Mouse (Mus musculus) lung, postnatal 0 days (tissue): Measurements from ENCODE around the gene Topbp1. TPM values are rescaled to one million over a fixed set of nuclear protein-coding genes. Genes with fewer than 3 reads are reported as not detected.
A peak's percentile ranks its signal among the peaks of the same experiment; 100 is the strongest.

ENCODE experiments used
- ATAC-seq: fragments of 200-750 bp; cut with Nextera tagmentation; 2 replicates; pipeline ENCODE4 v1.8.0; 2017; ENCODE audit warnings: moderate library complexity
- DNase-seq: peaks from one replicate; pipeline ENCODE4 v3.0.0-alpha.2; 2016; ENCODE audit warnings: low spot score
- H3K27ac ChIP-seq: fragments of 300-500 bp; sonication (generic); 2 replicates; pipeline ENCODE4 v1.5.1; 2014; ENCODE audit warnings: antibody characterized with exemption, mild to moderate bottlenecking, low read length, mixed read lengths
- H3K27me3 ChIP-seq: fragments of 300-500 bp; sonication (generic); replicated peaks from 2 replicates; pipeline ENCODE4 v1.6.1; 2014; ENCODE audit warnings: low read length, mixed read lengths; ENCODE audit not compliant: insufficient read depth
- H3K36me3 ChIP-seq: fragments of 300-500 bp; sonication (generic); 2 replicates; pipeline ENCODE4 v1.6.1; 2014; ENCODE audit warnings: low read length, mixed read lengths; ENCODE audit not compliant: insufficient read depth
- H3K4me1 ChIP-seq: fragments of 300-500 bp; sonication (generic); 2 replicates; pipeline ENCODE4 v1.6.1; 2014; ENCODE audit warnings: antibody characterized with exemption, low read depth, low read length, mixed read lengths; ENCODE audit not compliant: insufficient read depth
- H3K4me2 ChIP-seq: fragments of 300-500 bp; sonication (generic); replicated peaks from 2 replicates; pipeline ENCODE4 v1.6.1; 2014; ENCODE audit warnings: low read depth, mild to moderate bottlenecking, low read length, moderate library complexity, mixed read lengths
- H3K4me3 ChIP-seq: fragments of 300-500 bp; sonication (generic); 2 replicates; pipeline ENCODE4 v1.5.1; 2014; ENCODE audit warnings: low read depth, low read length
- H3K9ac ChIP-seq: fragments of 300-500 bp; sonication (generic); replicated peaks from 2 replicates; pipeline ENCODE4 v1.6.1; 2014; ENCODE audit warnings: low read depth, mild to moderate bottlenecking
- H3K9me3 ChIP-seq: fragments of 300-500 bp; sonication (generic); 2 replicates; pipeline ENCODE4 v1.6.1; 2016; ENCODE audit warnings: low read length, mixed read lengths
- CTCF ChIP-seq: IDR thresholded peaks from 2 replicates; pipeline ENCODE4 v1.5.1; 2016; ENCODE audit warnings: antibody characterized with exemption, mild to moderate bottlenecking
- EP300 ChIP-seq: IDR thresholded peaks from 2 replicates; pipeline ENCODE4 v1.6.1; 2016; ENCODE audit warnings: antibody characterized with exemption, mild to moderate bottlenecking, control low read depth
- WGBS: fragments of 180-500 bp; shearing (Covaris S2); extraction: QIAGEN DNeasy Blood & Tissue Kit; methylation state at CpG from one replicate; pipeline ENCODE4 v1.1.7; 2014; 5-methylcytosine and 5-hydroxymethylcytosine counted together
- polyA plus RNA-seq: library from polyadenylated mRNA; unstranded; fragments of >200 nt; fragmentation: Nextera tagmentation; extraction: Ambion mirVana; gene quantifications from 2 replicates; pipeline ENCODE4 v1.2.1, GENCODE M21; 2015

The Topbp1 gene
- polyA plus RNA-seq, 1 experiment from 2014 or later: 15.7 TPM

GRCm38 (mm10) chr9:103302666-103303065 lies 2.3 kb upstream of the Topbp1 start:
- Histone ChIP-seq H3K4me2 (no peak overlapping the region), H3K4me1 (no peaks in the 10 kb centered on the region), H3K4me3 (no peak overlapping the region), H3K27me3 (no peaks in the 10 kb centered on the region), H3K36me3 (no peaks in the 10 kb centered on the region), H3K9ac (no peak overlapping the region), H3K9me3 (no peaks in the 10 kb centered on the region), H3K27ac (no peak overlapping the region)
- peak; percentile 90 for TF ChIP-seq CTCF
- TF ChIP-seq EP300: no peak
- WGBS: 26% methylated on average over 3 of the region's 3 CpGs
- DNase-seq (peak; percentile 88), ATAC-seq (peak; percentile 52)

GRCm38 (mm10) chr9:103305332-103306041 lies 472 bp downstream of the Topbp1 start:
- WGBS: under 1% methylated on average over 39 of the region's 40 CpGs
- Histone ChIP-seq H3K4me1 (no peaks in the 10 kb centered on the region), H3K27ac (peak overlapping the region; percentile 48), H3K4me2 (peak overlapping the region; percentile 82), H3K36me3 (no peaks in the 10 kb centered on the region), H3K9ac (peak overlapping the region; percentile 80), H3K27me3 (no peaks in the 10 kb centered on the region), H3K4me3 (peak overlapping the region; percentile 84), H3K9me3 (no peaks in the 10 kb centered on the region)
- TF ChIP-seq EP300 (no peak), CTCF (no peak)
- DNase-seq (no peak), ATAC-seq (peak; percentile 56)

- no peak for ATAC-seq
- H3K27me3 ChIP-seq: no peaks in the 10 kb centered on the region
- TF ChIP-seq EP300 (no peak), CTCF (no peak)
- H3K4me1 ChIP-seq: no peaks in the 10 kb centered on the region
- H3K36me3 ChIP-seq: peaks cover 7% of the 10 kb centered on the region; the same call in 1 of the 2 replicates
- H3K27ac ChIP-seq: no peak overlapping the region
- H3K4me3 ChIP-seq: no peak overlapping the region
- H3K9ac ChIP-seq: no peak overlapping the region
- 82% methylated on average over 6 of the region's 6 CpGs for WGBS
- no peaks in the 10 kb centered on the region for H3K9me3 ChIP-seq
- no peak overlapping the region for H3K4me2 ChIP-seq
- DNase-seq: no peak
These were observed 4.8 kb downstream of the Topbp1 start for GRCm38 (mm10) chr9:103309832-103310231.

- no peak for TF ChIP-seq CTCF
- no peak for TF ChIP-seq EP300
- peak; percentile 11 for DNase-seq
- ATAC-seq: no peak
- Histone ChIP-seq H3K4me2 (no peak overlapping the region), H3K4me3 (no peak overlapping the region), H3K9ac (no peak overlapping the region), H3K36me3 (peaks cover 18% of the 10 kb centered on the region), H3K9me3 (no peaks in the 10 kb centered on the region), H3K4me1 (no peaks in the 10 kb centered on the region), H3K27me3 (no peaks in the 10 kb centered on the region), H3K27ac (no peak overlapping the region)
- 80% methylated on average over 1 of the region's 2 CpGs for WGBS
These were observed 19.7 kb downstream of the Topbp1 start for GRCm38 (mm10) chr9:103324678-103325077.

- no peak overlapping the region for H3K4me3 ChIP-seq
- no peak overlapping the region for H3K9ac ChIP-seq
- H3K36me3 ChIP-seq: peaks cover 18% of the 10 kb centered on the region
- H3K27ac ChIP-seq: no peak overlapping the region
- no peaks in the 10 kb centered on the region for H3K27me3 ChIP-seq
- H3K4me2 ChIP-seq: no peak overlapping the region
- no peaks in the 10 kb centered on the region for H3K9me3 ChIP-seq
- no peaks in the 10 kb centered on the region for H3K4me1 ChIP-seq
- no peak for TF ChIP-seq CTCF
- no peak for TF ChIP-seq EP300
- 81% methylated on average over 9 of the region's 9 CpGs for WGBS
- ATAC-seq: no peak
- DNase-seq: no peak
These were observed 21.4 kb downstream of the Topbp1 start for GRCm38 (mm10) chr9:103326449-103326848.

GRCm38 (mm10) chr9:103332663-103333062 lies 27.6 kb downstream of the Topbp1 start:
- Histone ChIP-seq H3K36me3 (peaks cover 24% of the 10 kb centered on the region; the same call in 1 of the 2 replicates), H3K27me3 (no peaks in the 10 kb centered on the region), H3K9ac (no peak overlapping the region), H3K9me3 (no peaks in the 10 kb centered on the region), H3K4me3 (no peak overlapping the region), H3K4me1 (no peaks in the 10 kb centered on the region), H3K27ac (no peak overlapping the region), H3K4me2 (no peak overlapping the region)
- ATAC-seq (no peak), DNase-seq (no peak)
- no peak for TF ChIP-seq CTCF
- WGBS: 71% methylated on average over 6 of the region's 6 CpGs
